Mouse (Mus musculus) lung, adult 2 months (tissue): ENCODE measurements at regions not wholly inside any gene's neighbourhood (a gene's known extent, or its start where the extent isn't known, plus 50 kb on each side); places are given as distances from the start of the nearest gene placed in this dataset.

Source experiments
- DNase-seq: peaks from one replicate; pipeline ENCODE4 v3.0.0; 2022
- H3K4me1 ChIP-seq: fragments of 200-500 bp; 2 replicates; pipeline ENCODE4 v1.6.1; 2011; ENCODE audit warnings: low read length; ENCODE audit not compliant: control insufficient read depth, insufficient read depth
- H3K4me3 ChIP-seq: fragments of 200-500 bp; replicated peaks from 2 replicates; pipeline ENCODE3; 2011; ENCODE audit warnings: low read depth, mild to moderate bottlenecking, control low read depth, low read length; ENCODE audit errors: extremely low read depth
- CTCF ChIP-seq: fragments of 200-500 bp; IDR thresholded peaks from 2 replicates; pipeline ENCODE4 v1.5.1; 2011; ENCODE audit warnings: mild to moderate bottlenecking, low read length, control low read depth; ENCODE audit not compliant: insufficient read depth
- POLR2A ChIP-seq: fragments of 200-500 bp; IDR thresholded peaks from 2 replicates; pipeline ENCODE4 v1.6.1; 2011; ENCODE audit warnings: low read depth, mild to moderate bottlenecking, control low read depth, low read length, borderline replicate concordance; ENCODE audit errors: extremely low read depth
- WGBS: fragments of 180-500 bp; shearing (Covaris S2); methylation state at CpG from one replicate; pipeline ENCODE4 v1.1.7; 2018; 5-methylcytosine and 5-hydroxymethylcytosine counted together

DNA sequence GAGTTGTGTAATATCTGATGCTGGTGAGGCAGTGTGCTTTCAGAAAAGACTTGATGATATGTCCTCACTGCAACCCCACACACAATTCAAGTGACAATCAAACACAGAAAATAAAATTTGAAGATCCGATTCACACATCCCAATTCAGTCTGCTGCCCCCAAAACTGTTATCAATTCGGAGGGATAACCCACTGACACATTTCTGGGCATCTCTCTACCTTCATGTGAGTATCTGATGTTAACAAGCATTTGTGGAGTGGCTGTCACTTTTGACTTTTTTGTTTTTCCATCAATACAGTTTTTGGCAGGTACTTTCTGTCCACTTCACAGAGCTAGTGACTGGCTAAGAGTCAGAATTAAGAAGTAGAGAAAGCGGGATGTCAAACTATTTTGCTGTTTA is 101.4 kb upstream of the Eef1e1 start:
- H3K4me3 ChIP-seq = no peak overlapping the region
- TF ChIP-seq POLR2A = no peak
- TF ChIP-seq CTCF = no peak
- WGBS = 87% methylated on average over 3 of the region's 3 CpGs
- no peak for DNase-seq
- H3K4me1 ChIP-seq = no peaks in the 10 kb centered on the region

DNA sequence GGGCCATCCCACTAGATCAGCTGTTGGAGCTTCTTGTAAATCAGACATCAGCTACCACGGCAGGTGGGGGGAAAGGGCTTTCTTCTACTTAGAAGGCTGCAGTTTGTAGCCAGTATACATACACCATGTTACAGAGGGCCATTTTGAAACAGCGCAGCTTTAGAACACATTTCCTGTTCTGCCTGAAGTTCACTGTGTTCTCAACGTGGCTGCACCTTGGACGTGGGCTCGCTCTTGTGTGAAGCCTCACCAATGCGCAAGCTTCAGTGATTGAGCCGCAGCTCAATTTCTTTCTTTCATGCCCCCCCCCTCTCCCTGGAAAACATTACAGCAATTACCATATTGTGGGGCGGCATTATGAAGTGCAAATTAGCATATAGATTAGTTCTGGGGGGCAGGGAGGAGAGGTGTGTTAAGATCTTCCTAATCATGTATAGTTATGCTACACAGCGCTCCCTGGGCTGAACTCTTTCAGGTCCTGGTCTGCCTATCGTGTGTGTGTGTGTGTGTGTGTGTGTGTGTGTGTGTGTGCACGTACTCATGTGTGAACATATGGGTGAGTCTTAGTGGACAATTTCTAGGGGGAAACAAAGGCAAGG is 97.9 kb upstream of the Eef1e1 start:
- 88% methylated on average over 11 of the region's 11 CpGs for WGBS

DNA sequence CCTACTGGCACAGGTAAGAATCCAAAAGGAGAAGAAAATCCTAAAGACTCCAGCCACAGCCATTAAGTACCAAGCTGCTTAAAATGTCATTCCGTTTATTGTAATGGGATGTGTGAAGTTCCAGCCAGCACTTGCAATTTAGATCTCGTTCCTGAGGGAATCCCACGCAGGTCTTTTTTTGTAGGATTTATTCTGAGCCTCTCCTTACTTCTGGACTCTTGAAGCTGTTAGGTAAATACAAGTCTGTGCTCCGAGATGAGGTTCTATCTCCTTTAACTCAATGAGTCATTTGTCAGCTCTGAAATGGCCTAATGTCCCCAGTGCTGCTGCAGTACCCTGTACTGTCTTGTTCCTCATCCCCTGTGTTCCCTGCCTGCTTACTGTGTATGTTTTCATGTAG is 94.9 kb upstream of the Eef1e1 start:
- 75% methylated on average over 4 of the region's 4 CpGs for WGBS
- H3K4me1 ChIP-seq = no peaks in the 10 kb centered on the region
- H3K4me3 ChIP-seq = no peak overlapping the region
- no peak for DNase-seq
- TF ChIP-seq POLR2A (no peak), CTCF (no peak)

More for the DNA sequence above, 97.9 kb upstream of the Eef1e1 start:
- H3K4me3 ChIP-seq = no peak overlapping the region
- TF ChIP-seq POLR2A = no peak
- TF ChIP-seq CTCF = no peak
- H3K4me1 ChIP-seq = no peaks in the 10 kb centered on the region
- DNase-seq = no peak

DNA sequence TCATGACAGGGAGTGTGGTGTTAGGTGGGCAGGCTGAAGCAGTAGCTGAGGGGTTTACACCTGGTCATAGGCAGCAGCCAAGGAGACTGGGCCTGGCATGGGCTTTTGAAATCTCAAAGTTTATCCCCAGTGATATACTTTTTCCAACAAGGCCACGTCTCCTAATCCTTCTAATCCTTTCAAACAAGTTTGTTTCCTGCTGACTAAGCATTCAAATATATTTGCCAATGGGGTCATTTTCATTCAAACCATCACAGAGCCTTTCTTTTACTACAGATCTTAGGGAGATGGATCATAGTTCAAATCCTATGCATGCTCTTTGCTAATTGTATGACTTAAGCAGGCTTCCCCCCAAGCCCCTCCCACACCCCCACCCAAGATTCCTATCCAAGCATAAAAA is 93.0 kb upstream of the Eef1e1 start:
- Histone ChIP-seq H3K4me1 (no peaks in the 10 kb centered on the region), H3K4me3 (no peak overlapping the region)
- no peak for TF ChIP-seq CTCF
- TF ChIP-seq POLR2A = no peak
- DNase-seq = no peak
- 73% methylated on average over 1 of the region's 1 CpGs for WGBS

DNA sequence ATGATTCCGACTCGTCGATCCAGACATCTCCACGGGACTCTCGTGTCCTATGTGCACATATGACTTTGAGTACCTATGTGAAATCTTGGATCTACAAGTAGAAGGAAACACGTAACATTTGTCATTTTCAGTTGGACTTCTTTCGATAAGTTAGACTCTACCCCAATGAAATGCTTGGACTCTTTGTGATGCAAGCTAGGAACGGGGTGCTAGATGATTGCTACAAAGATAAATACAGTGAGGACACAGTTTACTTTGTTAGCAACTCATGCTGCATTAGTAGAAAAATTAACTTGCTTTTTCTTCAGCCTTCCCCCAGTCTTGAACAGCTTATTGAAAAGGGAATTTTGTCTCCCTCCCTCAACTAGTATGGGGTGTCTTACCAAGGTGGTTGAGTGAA is 81.2 kb upstream of the Eef1e1 start:
- no peak overlapping the region for H3K4me3 ChIP-seq
- TF ChIP-seq POLR2A (no peak), CTCF (no peak)
- WGBS = 86% methylated on average over 8 of the region's 8 CpGs
- H3K4me1 ChIP-seq = no peaks in the 10 kb centered on the region
- DNase-seq = no peak

DNA sequence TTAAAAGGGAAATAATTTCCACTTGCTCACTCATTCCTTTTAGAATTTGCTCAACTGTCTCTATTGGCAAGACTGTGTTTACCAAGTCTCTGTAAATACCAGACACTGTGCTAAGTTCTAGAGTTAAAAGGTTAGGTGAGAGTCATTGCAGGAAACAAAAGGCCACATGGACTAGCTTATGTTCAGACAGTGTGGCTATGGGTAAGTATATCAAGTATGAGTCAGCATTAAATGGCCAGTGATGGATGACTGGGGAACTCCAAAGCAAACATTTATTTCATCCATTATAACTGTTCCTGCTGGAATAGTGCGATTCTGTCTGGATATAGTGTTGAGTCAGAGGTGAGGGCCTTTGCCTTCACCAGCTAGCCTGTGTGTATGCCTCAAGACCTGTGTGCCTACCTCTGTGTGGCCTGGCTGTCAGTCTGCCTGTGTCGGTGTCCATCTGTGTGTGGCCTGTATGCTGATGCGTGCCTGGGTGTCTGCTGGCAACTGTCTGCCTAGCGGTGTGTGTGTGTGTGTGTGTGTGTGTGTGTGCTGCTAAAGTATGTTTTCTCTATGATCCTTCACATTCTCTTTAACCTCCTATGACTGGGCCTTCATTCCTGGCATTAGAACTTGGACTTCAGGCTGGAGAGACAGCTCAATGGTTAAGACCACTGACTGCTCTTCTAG is 77.6 kb upstream of the Eef1e1 start:
- 83% methylated on average over 4 of the region's 4 CpGs for WGBS
- no peak for DNase-seq
- H3K4me3 ChIP-seq = no peak overlapping the region
- TF ChIP-seq POLR2A (no peak), CTCF (no peak)
- H3K4me1 ChIP-seq = no peaks in the 10 kb centered on the region

DNA sequence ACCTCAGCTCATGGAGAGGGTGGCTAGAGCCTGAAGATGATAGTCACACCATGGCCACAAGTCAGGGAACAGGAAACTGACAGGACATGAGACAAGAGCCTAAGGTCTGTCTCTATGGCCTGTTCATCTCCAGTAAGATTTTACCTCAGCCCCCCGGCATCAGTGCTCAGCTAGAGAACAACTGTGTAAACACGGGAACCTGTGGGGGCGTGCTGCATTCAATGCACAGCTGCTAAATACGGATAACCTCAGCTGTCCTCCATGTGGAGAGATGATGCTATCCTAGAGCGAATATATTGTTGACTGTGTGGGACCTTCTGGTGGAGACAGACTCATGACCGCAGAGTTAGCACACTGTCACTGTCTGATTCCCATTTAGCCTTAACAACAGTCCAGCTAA is 76.4 kb upstream of the Eef1e1 start:
- WGBS = 77% methylated on average over 6 of the region's 6 CpGs
- TF ChIP-seq CTCF (no peak), POLR2A (no peak)
- DNase-seq = no peak
- Histone ChIP-seq H3K4me1 (no peaks in the 10 kb centered on the region), H3K4me3 (no peak overlapping the region)

DNA sequence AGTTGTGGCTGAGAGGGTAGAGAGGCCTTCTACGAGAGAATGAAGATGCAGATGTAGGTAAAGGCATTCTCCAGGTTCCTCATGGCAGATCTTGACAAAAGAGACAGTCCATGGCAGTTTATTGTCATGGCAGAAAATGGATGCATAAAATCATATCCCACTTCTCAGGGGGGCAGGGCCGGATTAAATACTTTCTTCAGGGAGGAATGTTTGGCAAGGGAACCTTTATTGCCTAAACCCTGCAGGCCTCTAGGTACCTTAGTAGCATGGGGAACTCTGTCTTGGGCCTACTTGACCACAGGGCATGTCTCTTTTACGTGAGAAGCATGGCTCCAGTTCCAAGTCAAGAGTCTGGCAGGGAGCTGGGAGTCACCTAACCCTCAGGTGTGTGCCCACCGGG is 74.4 kb upstream of the Eef1e1 start:
- no peak for TF ChIP-seq CTCF
- TF ChIP-seq POLR2A = no peak
- 83% methylated on average over 4 of the region's 4 CpGs for WGBS
- Histone ChIP-seq H3K4me1 (no peaks in the 10 kb centered on the region), H3K4me3 (no peak overlapping the region)
- no peak for DNase-seq

DNA sequence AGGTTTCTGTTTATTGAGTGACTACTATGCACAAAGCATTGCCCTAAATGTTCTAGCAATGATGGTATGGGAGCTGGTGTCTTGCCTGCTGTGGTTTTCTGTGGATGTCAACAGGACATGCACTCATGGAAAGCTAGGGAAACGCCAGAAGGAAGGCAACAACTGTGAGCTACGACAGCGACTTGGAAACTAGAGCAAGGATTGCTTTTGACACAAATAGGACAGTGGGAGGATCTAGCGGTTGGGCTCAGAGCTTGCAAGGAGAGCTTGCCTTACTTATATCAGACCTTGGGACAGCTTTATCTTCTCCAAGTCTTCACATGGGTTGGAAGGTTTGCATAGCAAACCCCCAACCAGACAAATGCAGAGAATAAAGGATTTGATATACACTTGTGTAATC is 66.6 kb upstream of the Eef1e1 start:
- no peak for TF ChIP-seq POLR2A
- TF ChIP-seq CTCF = no peak
- no peaks in the 10 kb centered on the region for H3K4me1 ChIP-seq
- H3K4me3 ChIP-seq = no peak overlapping the region
- no peak for DNase-seq
- 81% methylated on average over 4 of the region's 4 CpGs for WGBS

DNA sequence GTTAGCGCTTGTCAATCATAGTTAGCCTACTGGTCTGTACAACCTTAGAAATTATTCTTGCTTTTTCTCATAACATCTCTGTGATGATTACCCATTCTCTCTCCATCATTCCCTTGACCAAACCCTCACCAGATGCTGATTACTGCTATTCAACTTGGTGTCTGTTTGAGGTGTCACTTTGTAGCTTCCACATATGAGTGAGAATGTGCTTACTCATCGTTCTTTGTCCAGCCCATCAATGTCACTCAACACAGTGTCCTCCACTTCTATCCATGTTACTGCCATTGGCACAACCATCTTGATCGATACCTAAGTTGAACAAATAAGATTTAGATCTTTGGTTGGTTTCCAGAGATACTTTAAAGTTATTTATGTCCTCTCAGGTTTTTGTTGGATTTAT is 62.3 kb upstream of the Eef1e1 start:
- no peak for DNase-seq
- Histone ChIP-seq H3K4me3 (no peak overlapping the region), H3K4me1 (no peaks in the 10 kb centered on the region)
- 93% methylated on average over 3 of the region's 3 CpGs for WGBS
- TF ChIP-seq POLR2A (no peak), CTCF (no peak)
